Mouse (Mus musculus): ENCODE results near the gene Arsg. TPM values are rescaled to one million over a fixed set of nuclear protein-coding genes. Genes with fewer than 3 reads are reported as not detected.

Arsg gene
- total RNA-seq, 1 experiment: 1.0 TPM

DNA sequence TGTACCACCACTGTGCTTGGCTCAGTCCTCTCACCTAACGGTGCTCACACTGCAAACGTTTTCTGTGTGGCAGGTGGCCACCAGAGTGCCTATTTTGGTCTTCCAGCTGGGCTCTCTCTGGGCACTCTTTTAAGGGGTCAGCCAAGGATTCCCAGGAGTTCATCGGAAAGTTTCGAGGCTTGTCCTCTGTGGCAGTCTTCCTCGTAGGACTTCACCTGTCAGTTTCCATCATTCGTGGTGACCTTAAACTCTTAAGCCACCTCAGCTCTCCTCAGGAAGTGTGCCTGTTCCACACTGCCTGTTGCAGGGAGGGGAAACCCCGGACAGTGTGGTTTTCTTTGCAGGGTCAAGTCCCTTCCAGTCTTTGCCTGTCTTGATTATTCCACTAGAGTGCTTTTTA lies 96.6 kb downstream of the Arsg start:
- Histone ChIP-seq H3K9me3 (ENCODE audit: control insufficient read depth, insufficient read depth, low read depth, low read length) (no peaks in the 10 kb centered on the region), H3K4me3 (ENCODE audit: insufficient read depth in 1 of 2, low read depth in 1 of 2, low read length in 2 of 2, poor library complexity in 1 of 2, severe bottlenecking in 1 of 2) (no peak overlapping the region), H3K36me3 (ENCODE audit: control insufficient read depth, insufficient read depth, low read length, poor library complexity, severe bottlenecking) (no peaks in the 10 kb centered on the region), H3K27ac (ENCODE audit: insufficient read depth, low read depth, low read length, poor library complexity, severe bottlenecking) (no peak overlapping the region), H3K9ac (ENCODE audit: insufficient read depth, low read depth, low read length, poor library complexity, severe bottlenecking) (no peak overlapping the region), H3K4me1 (ENCODE audit: control insufficient read depth in 2 of 2, insufficient read depth in 2 of 2, low read length in 2 of 2, poor library complexity in 1 of 2) (no peaks in the 10 kb centered on the region)
- in situ Hi-C loops (cut with MboI; ENCODE audit: low sequenced_read_pairs in 2 of 2, unreplicated experiment in 2 of 2): no loop called here
- no peak for DNase-seq (ENCODE audit: low read depth, low spot score)
- TF ChIP-seq HCFC1 (IDR thresholded peaks at IDR 0.05; ENCODE audit: borderline replicate concordance, insufficient read depth, low read length): no peak
- TF ChIP-seq ZNF384 (IDR thresholded peaks at IDR 0.05; ENCODE audit: low read depth, low read length): no peak
- TF ChIP-seq CHD2 (IDR thresholded peaks at IDR 0.05; ENCODE audit: low read depth, low read length): no peak

DNA sequence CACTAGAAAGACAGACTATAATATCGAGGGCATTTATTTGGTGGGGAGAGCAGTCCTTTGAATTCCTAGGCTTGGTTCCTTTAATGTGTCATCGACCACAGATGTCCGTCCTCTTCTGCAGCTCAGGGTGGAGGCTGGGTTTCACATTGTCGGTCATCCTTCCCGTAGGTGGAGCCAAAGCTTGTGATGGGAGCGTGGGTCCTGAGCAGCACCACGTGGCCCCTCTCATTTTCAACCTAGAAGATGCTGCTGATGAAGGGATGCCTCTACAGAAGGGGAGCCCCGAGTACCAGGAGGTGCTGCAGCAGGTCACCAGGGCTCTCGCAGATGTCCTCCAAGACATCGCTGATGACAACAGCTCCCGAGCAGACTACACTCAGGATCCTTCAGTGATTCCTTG lies 98.9 kb downstream of the Arsg start:
- H3K36me3 ChIP-seq (ENCODE audit: control insufficient read depth, insufficient read depth, low read length, poor library complexity, severe bottlenecking): no peaks in the 10 kb centered on the region
- H3K9me3 ChIP-seq (ENCODE audit: control insufficient read depth, insufficient read depth, low read depth, low read length): no peaks in the 10 kb centered on the region
- DNase-seq (ENCODE audit: low read depth, low spot score): no peak
- H3K9ac ChIP-seq (ENCODE audit: insufficient read depth, low read depth, low read length, poor library complexity, severe bottlenecking): no peak overlapping the region
- H3K4me1 ChIP-seq (ENCODE audit: control insufficient read depth in 2 of 2, insufficient read depth in 2 of 2, low read length in 2 of 2, poor library complexity in 1 of 2): no peaks in the 10 kb centered on the region
- H3K4me3 ChIP-seq (ENCODE audit: insufficient read depth in 1 of 2, low read depth in 1 of 2, low read length in 2 of 2, poor library complexity in 1 of 2, severe bottlenecking in 1 of 2): no peak overlapping the region
- in situ Hi-C loops (cut with MboI; ENCODE audit: low sequenced_read_pairs in 2 of 2, unreplicated experiment in 2 of 2): no loop called here
- TF ChIP-seq ZC3H11A (IDR thresholded peaks at IDR 0.05; ENCODE audit: borderline replicate concordance, low read depth, low read length) (no peak), ZNF384 (IDR thresholded peaks at IDR 0.05; ENCODE audit: low read depth, low read length) (no peak), HCFC1 (IDR thresholded peaks at IDR 0.05; ENCODE audit: borderline replicate concordance, insufficient read depth, low read length) (no peak), CHD2 (IDR thresholded peaks at IDR 0.05; ENCODE audit: low read depth, low read length) (no peak), MAFK (IDR thresholded peaks at IDR 0.05; ENCODE audit: insufficient read depth, low read depth, low read length) (no peak)
- H3K27ac ChIP-seq (ENCODE audit: insufficient read depth, low read depth, low read length, poor library complexity, severe bottlenecking): no peak overlapping the region

DNA sequence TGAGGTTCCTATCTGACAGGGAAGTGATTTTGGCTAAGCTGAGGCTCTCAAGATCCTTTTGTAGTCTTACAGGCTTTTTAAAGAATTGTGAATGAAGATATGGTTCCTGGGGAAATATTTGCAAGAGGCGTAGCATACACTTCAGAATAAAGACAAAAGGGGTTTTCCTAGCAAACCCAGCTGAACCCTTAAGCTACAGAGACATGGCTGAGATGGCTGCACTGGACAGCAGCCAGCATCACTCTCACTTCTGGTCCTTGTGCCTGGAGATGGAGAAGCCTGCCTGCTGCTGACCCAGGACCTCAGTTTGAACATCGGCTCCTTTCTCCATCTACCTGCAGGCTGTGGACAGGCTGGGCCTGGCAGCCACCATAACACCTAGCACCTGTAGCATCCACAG lies 101.4 kb downstream of the Arsg start:
- Histone ChIP-seq H3K4me1 (ENCODE audit: control insufficient read depth in 2 of 2, insufficient read depth in 2 of 2, low read length in 2 of 2, poor library complexity in 1 of 2) (no peaks in the 10 kb centered on the region), H3K27ac (ENCODE audit: insufficient read depth, low read depth, low read length, poor library complexity, severe bottlenecking) (no peak overlapping the region), H3K36me3 (ENCODE audit: control insufficient read depth, insufficient read depth, low read length, poor library complexity, severe bottlenecking) (no peaks in the 10 kb centered on the region), H3K9ac (ENCODE audit: insufficient read depth, low read depth, low read length, poor library complexity, severe bottlenecking) (no peak overlapping the region), H3K9me3 (ENCODE audit: control insufficient read depth, insufficient read depth, low read depth, low read length) (no peaks in the 10 kb centered on the region), H3K4me3 (ENCODE audit: insufficient read depth in 1 of 2, low read depth in 1 of 2, low read length in 2 of 2, poor library complexity in 1 of 2, severe bottlenecking in 1 of 2) (no peak overlapping the region)
- no peak for DNase-seq (ENCODE audit: low read depth, low spot score)
- in situ Hi-C loops (cut with MboI; ENCODE audit: low sequenced_read_pairs in 2 of 2, unreplicated experiment in 2 of 2): loop anchor here in 1 of 2 experiments (25.0 kb wide), 1 partner anchor 337 kb away; no protein-coding TSS in a partner anchor
- TF ChIP-seq CHD2 (IDR thresholded peaks at IDR 0.05; ENCODE audit: low read depth, low read length) (no peak), ZC3H11A (IDR thresholded peaks at IDR 0.05; ENCODE audit: borderline replicate concordance, low read depth, low read length) (no peak), ZNF384 (IDR thresholded peaks at IDR 0.05; ENCODE audit: low read depth, low read length) (no peak)

DNA sequence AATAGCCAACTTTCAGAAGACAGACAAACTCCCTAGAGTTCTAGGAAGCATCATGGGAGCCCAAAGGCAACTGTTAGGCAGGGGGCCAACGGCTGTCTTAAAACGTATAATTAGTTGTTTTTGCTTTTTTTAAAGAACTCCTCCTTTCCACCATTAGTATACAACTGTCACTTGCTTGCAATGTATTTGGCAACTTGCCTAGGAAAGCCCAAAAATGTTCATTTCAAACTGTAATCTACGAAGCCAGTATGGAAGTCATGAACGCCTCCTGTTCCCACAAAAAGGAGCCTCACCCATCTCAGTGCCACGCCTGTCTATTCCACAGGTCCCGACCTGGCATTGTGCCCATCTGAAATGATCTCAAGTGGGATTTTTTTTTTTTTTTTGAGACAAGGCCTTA lies 102.7 kb downstream of the Arsg start:
- Histone ChIP-seq H3K9ac (ENCODE audit: insufficient read depth, low read depth, low read length, poor library complexity, severe bottlenecking) (no peak overlapping the region), H3K27ac (ENCODE audit: insufficient read depth, low read depth, low read length, poor library complexity, severe bottlenecking) (no peak overlapping the region), H3K4me3 (ENCODE audit: insufficient read depth in 1 of 2, low read depth in 1 of 2, low read length in 2 of 2, poor library complexity in 1 of 2, severe bottlenecking in 1 of 2) (no peak overlapping the region), H3K9me3 (ENCODE audit: control insufficient read depth, insufficient read depth, low read depth, low read length) (no peaks in the 10 kb centered on the region), H3K4me1 (ENCODE audit: control insufficient read depth in 2 of 2, insufficient read depth in 2 of 2, low read length in 2 of 2, poor library complexity in 1 of 2) (no peaks in the 10 kb centered on the region), H3K36me3 (ENCODE audit: control insufficient read depth, insufficient read depth, low read length, poor library complexity, severe bottlenecking) (no peaks in the 10 kb centered on the region)
- TF ChIP-seq ZNF384 (IDR thresholded peaks at IDR 0.05; ENCODE audit: low read depth, low read length) (no peak), MAFK (IDR thresholded peaks at IDR 0.05; ENCODE audit: insufficient read depth, low read depth, low read length) (no peak), CHD2 (IDR thresholded peaks at IDR 0.05; ENCODE audit: low read depth, low read length) (no peak), ZC3H11A (IDR thresholded peaks at IDR 0.05; ENCODE audit: borderline replicate concordance, low read depth, low read length) (no peak), HCFC1 (IDR thresholded peaks at IDR 0.05; ENCODE audit: borderline replicate concordance, insufficient read depth, low read length) (no peak)
- in situ Hi-C loops (cut with MboI; ENCODE audit: low sequenced_read_pairs in 2 of 2, unreplicated experiment in 2 of 2): loop anchor here in 1 of 2 experiments (25.0 kb wide), 1 partner anchor 339 kb away; no protein-coding TSS in a partner anchor
- DNase-seq (ENCODE audit: low read depth, low spot score): no peak

DNA sequence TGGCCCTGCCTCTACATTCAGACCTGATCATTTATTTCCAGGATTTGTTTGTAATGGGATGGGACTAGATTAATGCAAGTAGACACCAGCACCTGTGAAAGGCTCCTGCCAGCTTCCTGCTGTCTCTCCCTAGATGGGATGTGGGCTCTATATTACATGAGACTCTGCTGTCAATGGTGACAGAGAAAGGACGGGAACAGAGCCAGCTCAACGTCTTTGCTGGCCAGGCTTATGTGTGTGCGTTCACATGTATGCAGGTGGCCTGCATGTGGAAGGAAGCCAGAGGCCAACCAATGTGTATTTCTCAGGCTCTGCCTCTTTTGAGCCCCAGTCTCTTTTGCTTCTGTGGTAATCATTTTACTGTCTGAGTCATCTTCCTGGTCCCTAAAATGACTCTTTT lies 105.4 kb downstream of the Arsg start:
- Histone ChIP-seq H3K27ac (ENCODE audit: insufficient read depth, low read depth, low read length, poor library complexity, severe bottlenecking) (no peak overlapping the region), H3K9ac (ENCODE audit: insufficient read depth, low read depth, low read length, poor library complexity, severe bottlenecking) (no peak overlapping the region), H3K4me1 (ENCODE audit: control insufficient read depth in 2 of 2, insufficient read depth in 2 of 2, low read length in 2 of 2, poor library complexity in 1 of 2) (no peaks in the 10 kb centered on the region), H3K9me3 (ENCODE audit: control insufficient read depth, insufficient read depth, low read depth, low read length) (no peaks in the 10 kb centered on the region), H3K36me3 (ENCODE audit: control insufficient read depth, insufficient read depth, low read length, poor library complexity, severe bottlenecking) (no peaks in the 10 kb centered on the region), H3K4me3 (ENCODE audit: insufficient read depth in 1 of 2, low read depth in 1 of 2, low read length in 2 of 2, poor library complexity in 1 of 2, severe bottlenecking in 1 of 2) (no peak overlapping the region)
- TF ChIP-seq MAFK (IDR thresholded peaks at IDR 0.05; ENCODE audit: insufficient read depth, low read depth, low read length) (no peak), ZC3H11A (IDR thresholded peaks at IDR 0.05; ENCODE audit: borderline replicate concordance, low read depth, low read length) (no peak), ZNF384 (IDR thresholded peaks at IDR 0.05; ENCODE audit: low read depth, low read length) (no peak), HCFC1 (IDR thresholded peaks at IDR 0.05; ENCODE audit: borderline replicate concordance, insufficient read depth, low read length) (no peak), CHD2 (IDR thresholded peaks at IDR 0.05; ENCODE audit: low read depth, low read length) (no peak)
- DNase-seq (ENCODE audit: low read depth, low spot score): no peak
- in situ Hi-C loops (cut with MboI; ENCODE audit: low sequenced_read_pairs in 2 of 2, unreplicated experiment in 2 of 2): loop anchor here in 1 of 2 experiments (25.0 kb wide), 1 partner anchor 341 kb away; no protein-coding TSS in a partner anchor

All from ES-E14 (cell line).